Mouse (Mus musculus) stomach, embryonic 16.5 days (tissue): ENCODE data around the gene Itgb4. TPM values are rescaled to one million over a fixed set of nuclear protein-coding genes. Genes with fewer than 3 reads are reported as not detected.

Source experiments
- ATAC-seq: fragments of 200-750 bp; cut with Nextera tagmentation; 2 replicates; pipeline ENCODE4 v1.8.0; 2017; ENCODE audit warnings: moderate number of reproducible peaks, moderate TSS enrichment; ENCODE audit not compliant: insufficient read depth, low FRiP score
- H3K27ac ChIP-seq: fragments of 300-500 bp; sonication (generic); 2 replicates; pipeline ENCODE4 v1.5.1; 2014; ENCODE audit warnings: low read length
- H3K27me3 ChIP-seq: fragments of 300-500 bp; sonication (generic); 2 replicates; pipeline ENCODE4 v1.6.1; 2014; ENCODE audit warnings: low read length, control low read depth, mixed read lengths; ENCODE audit not compliant: control insufficient read depth, insufficient read depth
- H3K36me3 ChIP-seq: fragments of 300-500 bp; sonication (generic); 2 replicates; pipeline ENCODE4 v1.6.1; 2014; ENCODE audit warnings: low read length; ENCODE audit not compliant: control insufficient read depth, insufficient read depth
- H3K4me1 ChIP-seq: fragments of 300-500 bp; sonication (generic); 2 replicates; pipeline ENCODE4 v1.6.1; 2014; ENCODE audit warnings: low read length, control low read depth, mixed read lengths; ENCODE audit not compliant: control insufficient read depth, insufficient read depth
- H3K4me2 ChIP-seq: fragments of 300-500 bp; sonication (generic); 2 replicates; pipeline ENCODE4 v1.6.1; 2014; ENCODE audit warnings: low read depth, low read length, mixed read lengths
- H3K4me3 ChIP-seq: fragments of 300-500 bp; sonication (generic); replicated peaks from 2 replicates; pipeline ENCODE4 v1.5.1; 2014; ENCODE audit warnings: mild to moderate bottlenecking, low read length
- H3K9ac ChIP-seq: fragments of 300-500 bp; sonication (generic); 2 replicates; pipeline ENCODE4 v1.6.1; 2014; ENCODE audit warnings: low read length
- H3K9me3 ChIP-seq: fragments of 300-500 bp; sonication (generic); replicated peaks from 2 replicates; pipeline ENCODE4 v1.6.1; 2016; ENCODE audit warnings: low read length, control low read depth; ENCODE audit not compliant: control insufficient read depth
- WGBS: fragments of 180-500 bp; shearing (Covaris S2); extraction: QIAGEN DNeasy Blood & Tissue Kit; methylation state at CpG from one replicate; pipeline ENCODE4 v1.1.7; 2014; 5-methylcytosine and 5-hydroxymethylcytosine counted together
- polyA plus RNA-seq: library from polyadenylated mRNA; unstranded; fragments of >200 nt; fragmentation: Nextera tagmentation; extraction: Ambion mirVana; gene quantifications from 2 replicates; pipeline ENCODE4 v1.2.1, GENCODE M21; 2015

Gene Itgb4
- polyA plus RNA-seq, 1 experiment from 2014 or later = 18.9 TPM

DNA sequence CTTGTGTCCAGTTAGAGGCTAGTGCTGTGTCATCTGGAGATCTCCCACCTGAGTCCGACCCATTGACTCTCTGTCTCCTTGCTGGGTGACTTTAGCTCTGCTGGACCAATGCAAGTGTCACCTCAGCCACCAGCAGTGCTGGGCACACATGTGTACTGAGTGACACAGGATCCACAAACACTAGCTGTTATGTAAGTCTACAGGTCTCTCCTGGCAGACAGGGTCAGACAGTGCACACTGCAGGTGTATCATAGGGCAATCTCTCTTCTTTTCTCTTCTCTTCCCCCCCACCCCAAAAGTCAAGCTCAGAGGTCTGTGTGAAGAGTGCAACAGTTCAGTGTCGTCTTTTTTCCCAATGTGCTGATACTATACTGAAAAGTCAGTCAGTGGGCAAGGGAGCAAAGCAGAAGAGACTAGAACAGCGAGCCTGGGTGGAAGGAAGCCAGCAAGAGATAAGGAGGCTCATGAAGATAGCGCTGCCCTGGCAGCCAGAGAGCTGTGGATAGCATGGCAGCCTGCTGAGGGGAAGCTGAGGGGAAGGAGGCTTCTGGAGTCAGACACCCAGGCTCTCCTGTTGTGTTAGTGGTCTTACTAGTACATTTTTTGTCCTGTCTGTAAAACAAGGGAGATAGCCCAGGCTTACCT is 82.8 kb downstream of the Itgb4 start:
- H3K4me2 ChIP-seq = no peak overlapping the region
- WGBS = 85% methylated on average over 4 of the region's 4 CpGs
- no peaks in the 10 kb centered on the region for H3K27me3 ChIP-seq
- H3K9me3 ChIP-seq = no peaks in the 10 kb centered on the region
- no peak overlapping the region for H3K9ac ChIP-seq
- H3K4me1 ChIP-seq = no peaks in the 10 kb centered on the region
- peaks cover 30% of the 10 kb centered on the region for H3K36me3 ChIP-seq
- no peak overlapping the region for H3K27ac ChIP-seq
- no peak overlapping the region for H3K4me3 ChIP-seq
- ATAC-seq = no peak

Other genes starting within 250 kb of the Itgb4 start
- gene Tmem94, start 209.3 kb upstream of the Itgb4 start, polyA plus RNA-seq = 21.4 and 23.1 TPM in 2 replicates
- gene Caskin2, start 161.1 kb upstream of the Itgb4 start, polyA plus RNA-seq = 14.9 and 16.8 TPM in 2 replicates
- gene Tsen54, start 160.0 kb upstream of the Itgb4 start, polyA plus RNA-seq = 26.4 and 28.1 TPM in 2 replicates
- gene Llgl2, start 150.7 kb upstream of the Itgb4 start, polyA plus RNA-seq = 65.6 and 75.3 TPM in 2 replicates
- 20.8 and 21.1 TPM in 2 replicates for gene Myo15b, start 116.3 kb upstream of the Itgb4 start, polyA plus RNA-seq
- gene Smim5, start 74.7 kb upstream of the Itgb4 start, polyA plus RNA-seq = 6.5 and 8.5 TPM in 2 replicates
- gene Smim6, start 62.7 kb upstream of the Itgb4 start, polyA plus RNA-seq = 57.0 and 68.4 TPM in 2 replicates
- gene Sap30bp, start 41.4 kb upstream of the Itgb4 start, polyA plus RNA-seq = 32.0 and 35.2 TPM in 2 replicates
- gene Recql5, start 41.2 kb upstream of the Itgb4 start, polyA plus RNA-seq = 19.5 and 19.7 TPM in 2 replicates
- 186 and 187 TPM in 2 replicates for gene Galk1, start 38.0 kb downstream of the Itgb4 start, polyA plus RNA-seq
- gene H3f3b, start 53.3 kb downstream of the Itgb4 start, polyA plus RNA-seq = 1,496 and 1,592 TPM in 2 replicates
- 26.4 and 26.9 TPM in 2 replicates for gene Unk, start 55.6 kb downstream of the Itgb4 start, polyA plus RNA-seq
- 8.3 and 9.9 TPM in 2 replicates for gene Unc13d, start 103.3 kb downstream of the Itgb4 start, polyA plus RNA-seq
- 81.8 and 98.6 TPM in 2 replicates for gene Wbp2, start 112.3 kb downstream of the Itgb4 start, polyA plus RNA-seq
- 22.7 and 23.1 TPM in 2 replicates for gene Trim47, start 152.5 kb downstream of the Itgb4 start, polyA plus RNA-seq
- 6.2 and 8.0 TPM in 2 replicates for gene Trim65, start 156.4 kb downstream of the Itgb4 start, polyA plus RNA-seq
- gene Mrpl38, start 164.2 kb downstream of the Itgb4 start, polyA plus RNA-seq = 83.5 and 87.0 TPM in 2 replicates
- 28.0 and 31.4 TPM in 2 replicates for gene Fbf1, start 193.5 kb downstream of the Itgb4 start, polyA plus RNA-seq
- gene Ten1, start 224.1 kb downstream of the Itgb4 start, polyA plus RNA-seq = 74.7 and 78.2 TPM in 2 replicates
- gene Acox1, start 224.3 kb downstream of the Itgb4 start, polyA plus RNA-seq = 50.8 and 61.0 TPM in 2 replicates